Mouse (Mus musculus) stomach, adult 2 months (tissue): ENCODE results near the gene Asdurf. TPM values are rescaled to one million over a fixed set of nuclear protein-coding genes. Genes with fewer than 3 reads are reported as not detected.

ENCODE experiments used
- polyA plus RNA-seq: library from polyadenylated mRNA; depleted of rRNA; stranded (reverse); fragments of >200 nt; gene quantifications from 2 replicates; pipeline ENCODE4 v1.2.3, GENCODE M21; 2012; rRNA removed

The Asdurf gene
- polyA plus RNA-seq, result not detected in 2 replicates

GRCm38 (mm10) chr1:53352327-53353261 is at the start of gene Asdurf, which contains the start of the genes Gm28551 and Asnsd1:
Asdurf (minus strand) TSS chr1:53352619.
Gm28551 (minus strand) TSS chr1:53352667.
Asnsd1 (minus strand) TSS chr1:53352752.

GRCm38 (mm10) chr1:53312989-53313967 is 39.1 kb downstream of the Asdurf start, which contains the start of gene Osgepl1:
Osgepl1 (plus strand) TSS chr1:53313624.

Other genes starting within 250 kb of the Asdurf start
- gene 1700019A02Rik, start 165.0 kb downstream of the Asdurf start, polyA plus RNA-seq, result not detected in 2 replicates
- 0.15 TPM in 1 of 2 replicates, not detected in the other for gene Pms1, start 55.6 kb downstream of the Asdurf start, polyA plus RNA-seq
- gene Ormdl1, start 55.5 kb downstream of the Asdurf start, polyA plus RNA-seq, result 1.4 and 1.8 TPM in 2 replicates
- 2.1 and 2.7 TPM in 2 replicates for gene Gm28778, start 55.5 kb downstream of the Asdurf start, polyA plus RNA-seq
- 0.57 and 2.5 TPM in 2 replicates for gene Osgepl1, start 39.0 kb downstream of the Asdurf start, polyA plus RNA-seq
- gene Gm28551, start within 50 bp of the Asdurf start, polyA plus RNA-seq, result not detected in 2 replicates
- gene Asnsd1, start 133 bp upstream of the Asdurf start, polyA plus RNA-seq, result 0.44 and 0.49 TPM in 2 replicates